Mouse (Mus musculus) limb, embryonic 10.5 days (tissue): ENCODE data around the gene Tatdn3. TPM values are rescaled to one million over a fixed set of nuclear protein-coding genes. Genes with fewer than 3 reads are reported as not detected.
"Not testable (repeated sequence)": the region's sequence is repeated elsewhere in the genome, so short reads cannot be mapped to it uniquely, and the experiment has no call there.

Experiments used
- DNase-seq: peaks from one replicate; pipeline ENCODE4 v3.0.0-alpha.2; 2017; ENCODE audit warnings: low spot score
- H3K27ac ChIP-seq: fragments of 300-500 bp; sonication (generic); 2 replicates; pipeline ENCODE4 v1.5.1; 2016; ENCODE audit warnings: mild to moderate bottlenecking
- H3K27me3 ChIP-seq: fragments of 300-500 bp; sonication (generic); 2 replicates; pipeline ENCODE4 v1.6.1; 2016; ENCODE audit warnings: low read depth, mild to moderate bottlenecking; ENCODE audit not compliant: poor library complexity, severe bottlenecking
- H3K36me3 ChIP-seq: fragments of 300-500 bp; sonication (generic); 2 replicates; pipeline ENCODE4 v1.6.1; 2016; ENCODE audit warnings: mild to moderate bottlenecking, moderate library complexity
- H3K4me1 ChIP-seq: fragments of 300-500 bp; sonication (generic); 2 replicates; pipeline ENCODE4 v1.6.1; 2016
- H3K4me3 ChIP-seq: fragments of 300-500 bp; sonication (generic); 2 replicates; pipeline ENCODE4 v1.5.1; 2016; ENCODE audit warnings: mild to moderate bottlenecking, moderate library complexity
- H3K9me3 ChIP-seq: fragments of 300-500 bp; sonication (generic); replicated peaks from 2 replicates; pipeline ENCODE4 v1.6.1; 2016; ENCODE audit warnings: mild to moderate bottlenecking
- WGBS: fragments of 180-500 bp; shearing (Covaris S2); methylation state at CpG from one replicate; pipeline ENCODE4 v1.1.7; 2016; 5-methylcytosine and 5-hydroxymethylcytosine counted together
- polyA plus RNA-seq: library from polyadenylated mRNA; unstranded; fragments of >200 nt; fragmentation: Nextera tagmentation; extraction: Ambion mirVana; gene quantifications from 2 replicates; pipeline ENCODE4 v1.2.1, GENCODE M21; 2016

Tatdn3 gene
- polyA plus RNA-seq, 1 experiment from 2014 or later: 12.5 TPM

GRCm38 (mm10) chr1:191042106-191042505 lies 20.6 kb downstream of the Tatdn3 start:
- Histone ChIP-seq H3K27ac (no peak overlapping the region), H3K9me3 (no peaks in the 10 kb centered on the region), H3K27me3 (no peaks in the 10 kb centered on the region), H3K36me3 (no peaks in the 10 kb centered on the region), H3K4me3 (no peak overlapping the region), H3K4me1 (no peaks in the 10 kb centered on the region)
- no peak for DNase-seq
- WGBS: 86% methylated on average over 5 of the region's 5 CpGs

- no peaks in the 10 kb centered on the region for H3K9me3 ChIP-seq
- no peak for DNase-seq
Observed at GRCm38 (mm10) chr1:191041352-191041751, 21.4 kb downstream of the Tatdn3 start.

GRCm38 (mm10) chr1:191037999-191038398 lies 24.7 kb downstream of the Tatdn3 start:
- no peaks in the 10 kb centered on the region for H3K4me1 ChIP-seq
- H3K36me3 ChIP-seq: no peaks in the 10 kb centered on the region
- no peak overlapping the region for H3K4me3 ChIP-seq
- no peak overlapping the region for H3K27ac ChIP-seq
- no peak for DNase-seq
- WGBS: 93% methylated on average over 4 of the region's 4 CpGs
- no peaks in the 10 kb centered on the region for H3K27me3 ChIP-seq
- no peaks in the 10 kb centered on the region for H3K9me3 ChIP-seq

More at GRCm38 (mm10) chr1:191041352-191041751, 21.4 kb downstream of the Tatdn3 start:
- Histone ChIP-seq H3K27ac (no peak overlapping the region), H3K4me1 (no peaks in the 10 kb centered on the region), H3K36me3 (no peaks in the 10 kb centered on the region), H3K4me3 (no peak overlapping the region), H3K27me3 (no peaks in the 10 kb centered on the region)

GRCm38 (mm10) chr1:191036554-191037334 lies 26.0 kb downstream of the Tatdn3 start, which contains the start of gene Spata45:
Gene Spata45 (plus strand): TSS chr1:191036639.
- H3K27me3 ChIP-seq: no peaks in the 10 kb centered on the region
- 89% methylated on average over 6 of the region's 6 CpGs for WGBS
- no peaks in the 10 kb centered on the region for H3K4me1 ChIP-seq
- no peaks in the 10 kb centered on the region for H3K36me3 ChIP-seq
- no peak for DNase-seq
- no peak within 1 kb of the TSS for H3K4me3 ChIP-seq
- H3K27ac ChIP-seq: no peak within 1 kb of the TSS
- no peaks in the 10 kb centered on the region for H3K9me3 ChIP-seq

GRCm38 (mm10) chr1:191035649-191036048 lies 27.1 kb downstream of the Tatdn3 start:
- H3K27ac ChIP-seq: no peak overlapping the region
- DNase-seq: no peak
- H3K36me3 ChIP-seq: no peaks in the 10 kb centered on the region
- H3K4me3 ChIP-seq: no peak overlapping the region
- 57% methylated on average over 4 of the region's 4 CpGs for WGBS
- no peaks in the 10 kb centered on the region for H3K9me3 ChIP-seq
- no peaks in the 10 kb centered on the region for H3K27me3 ChIP-seq
- no peaks in the 10 kb centered on the region for H3K4me1 ChIP-seq

- not testable (repeated sequence) for H3K27ac ChIP-seq, H3K36me3 ChIP-seq, DNase-seq, H3K9me3 ChIP-seq, H3K27me3 ChIP-seq, H3K4me3 ChIP-seq
- 84% methylated on average over 6 of the region's 6 CpGs for WGBS
- peaks cover 10% of the 10 kb centered on the region for H3K4me1 ChIP-seq
Observed at GRCm38 (mm10) chr1:191030922-191031425, 31.8 kb downstream of the Tatdn3 start.

- H3K9me3 ChIP-seq: no peaks in the 10 kb centered on the region
- H3K4me1 ChIP-seq: peaks cover 16% of the 10 kb centered on the region
- no peak for DNase-seq
- no peaks in the 10 kb centered on the region for H3K36me3 ChIP-seq
- H3K4me3 ChIP-seq: no peak overlapping the region
- H3K27me3 ChIP-seq: no peaks in the 10 kb centered on the region
- 85% methylated on average over 10 of the region's 10 CpGs for WGBS
- H3K27ac ChIP-seq: no peak overlapping the region
Observed at GRCm38 (mm10) chr1:191030182-191030581, 32.5 kb downstream of the Tatdn3 start.

GRCm38 (mm10) chr1:191026021-191026713 lies 36.6 kb downstream of the Tatdn3 start, which contains the start of gene Flvcr1:
Gene Flvcr1 (minus strand): TSS chr1:191026158.
- Histone ChIP-seq H3K9me3 (no peaks in the 10 kb centered on the region), H3K4me3 (peak within 1 kb of the TSS; percentile 89), H3K4me1 (peaks cover 25% of the 10 kb centered on the region), H3K27ac (peak within 1 kb of the TSS; percentile 92), H3K36me3 (peaks cover 8% of the 10 kb centered on the region), H3K27me3 (no peaks in the 10 kb centered on the region)
- WGBS: under 1% methylated on average over 49 of the region's 50 CpGs
- peak; percentile 96 for DNase-seq

GRCm38 (mm10) chr1:191025016-191026012 lies 37.4 kb downstream of the Tatdn3 start:
- H3K27me3 ChIP-seq: no peaks in the 10 kb centered on the region
- H3K36me3 ChIP-seq: peaks cover 13% of the 10 kb centered on the region
- H3K4me3 ChIP-seq: peak overlapping the region; percentile 89
- 3% methylated on average over 69 of the region's 69 CpGs for WGBS
- no peak for DNase-seq
- peaks cover 25% of the 10 kb centered on the region for H3K4me1 ChIP-seq
- peak overlapping the region; percentile 92 for H3K27ac ChIP-seq
- no peaks in the 10 kb centered on the region for H3K9me3 ChIP-seq

GRCm38 (mm10) chr1:191023806-191024205 lies 38.9 kb downstream of the Tatdn3 start:
- 99% methylated on average over 5 of the region's 6 CpGs for WGBS
- DNase-seq, H3K27ac ChIP-seq, H3K27me3 ChIP-seq, H3K4me3 ChIP-seq, H3K9me3 ChIP-seq: not testable (repeated sequence)
- H3K36me3 ChIP-seq: peaks cover 22% of the 10 kb centered on the region
- peaks cover 25% of the 10 kb centered on the region for H3K4me1 ChIP-seq

GRCm38 (mm10) chr1:191023140-191023539 lies 39.6 kb downstream of the Tatdn3 start:
- WGBS: 92% methylated on average over 2 of the region's 2 CpGs
- Histone ChIP-seq H3K27ac (no peak overlapping the region), H3K36me3 (peaks cover 25% of the 10 kb centered on the region), H3K4me1 (peaks cover 25% of the 10 kb centered on the region), H3K9me3 (no peaks in the 10 kb centered on the region), H3K27me3 (no peaks in the 10 kb centered on the region), H3K4me3 (no peak overlapping the region)
- DNase-seq: no peak

GRCm38 (mm10) chr1:191021016-191021415 lies 41.7 kb downstream of the Tatdn3 start:
- Histone ChIP-seq H3K4me1 (peaks cover 14% of the 10 kb centered on the region), H3K9me3 (no peaks in the 10 kb centered on the region), H3K36me3 (peaks cover 29% of the 10 kb centered on the region), H3K4me3 (no peak overlapping the region), H3K27me3 (no peaks in the 10 kb centered on the region), H3K27ac (no peak overlapping the region)
- DNase-seq: no peak
- WGBS: 85% methylated on average over 7 of the region's 7 CpGs
